Mouse (Mus musculus): Measurements from ENCODE around the gene Stk11.

GRCm38 (mm10) chr10:80091527-80091926 is 24.1 kb upstream of the Stk11 start:
- TF ChIP-seq CTCF (IDR thresholded peaks at IDR 0.05; ENCODE audit: borderline replicate concordance, insufficient read depth, low read length) (no peak), POLR2A (IDR thresholded peaks at IDR 0.05; ENCODE audit: low read depth, low read length) (no peak)
